22 mouse cellular contexts compared by ENCODE assay signal in the genomic region with DNA sequence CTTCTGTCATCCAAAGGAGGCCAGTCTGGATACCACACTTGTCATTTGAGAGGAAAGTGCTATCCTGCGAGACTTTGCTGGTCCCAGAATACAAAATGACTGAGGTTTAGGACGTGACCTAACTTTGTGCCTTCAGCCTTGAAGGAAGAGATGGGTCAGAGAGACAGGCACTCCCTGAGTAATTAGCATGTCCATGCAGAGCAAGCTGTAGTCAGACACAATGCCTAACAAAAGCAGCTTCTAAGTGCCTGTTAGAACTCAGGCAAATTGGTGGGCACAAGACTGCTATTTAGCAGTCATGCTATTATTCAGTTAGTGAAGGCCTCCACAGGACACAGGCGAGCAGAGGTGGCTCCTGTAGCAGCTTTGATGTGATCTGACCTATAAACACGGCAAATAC. TPM values are rescaled to one million over a fixed set of nuclear protein-coding genes. Genes with fewer than 3 reads are reported as not detected.
A peak's percentile ranks its signal among the peaks of the same experiment; 100 is the strongest.
DNase-seq lines count a peak whose midpoint lies in the region; ATAC-seq and TF ChIP-seq lines count a peak whose summit lies in the region.
"Had no signal": no experiment of that assay in that cellular context is flagged by ENCODE, and none has a peak within 500 bp of the region (broad histone marks: within the 10 kb centered on the region; RNA-seq: fewer than 3 reads in every experiment).

No protein-coding gene starts in this region.

- no peak overlapping the region for H3K9ac ChIP-seq in intestine, postnatal 0 days (ENCODE audit: low read depth, low read length)
- no peak overlapping the region for H3K9ac ChIP-seq in intestine, embryonic 16.5 days (ENCODE audit: low read depth, low read length)
- H3K9ac ChIP-seq in midbrain, embryonic 11.5 days (ENCODE audit: low read length) = no peak overlapping the region
- H3K9ac ChIP-seq in midbrain, embryonic 14.5 days (replicated peaks; ENCODE audit: low read length) = no peak overlapping the region
- H3K9ac ChIP-seq in forebrain, embryonic 13.5 days = no peak overlapping the region
- H3K9ac ChIP-seq: embryonic facial prominence, embryonic 13.5 days; forebrain, embryonic 15.5 days; liver, embryonic 13.5 days; neural tube, embryonic 12.5 days; stomach, embryonic 15.5 days had no signal

- 60% methylated on average over 4 of the region's 4 CpGs for WGBS in intestine, postnatal 0 days
- 62% methylated on average over 4 of the region's 4 CpGs for WGBS in intestine, embryonic 16.5 days
- WGBS in midbrain, embryonic 11.5 days = 62% methylated on average over 4 of the region's 4 CpGs
- WGBS in midbrain, embryonic 14.5 days = 47% methylated on average over 4 of the region's 4 CpGs
- 52% methylated on average over 4 of the region's 4 CpGs for WGBS in small intestine, adult 2 months
- WGBS in forebrain, embryonic 13.5 days = 32% methylated on average over 4 of the region's 4 CpGs

- no peak overlapping the region for H3K4me3 ChIP-seq in intestine, postnatal 0 days (ENCODE audit: low read depth, low read length)
- H3K4me3 ChIP-seq in intestine, embryonic 16.5 days (ENCODE audit: low read length) = no peak overlapping the region
- H3K4me3 ChIP-seq in midbrain, embryonic 11.5 days (ENCODE audit: low read depth, low read length) = no peak overlapping the region
- H3K4me3 ChIP-seq in midbrain, embryonic 14.5 days (replicated peaks; ENCODE audit: low read depth, low read length) = no peak overlapping the region
- H3K4me3 ChIP-seq in bone marrow macrophage, adult 2 months (ENCODE audit: insufficient read depth, low read length) = peak overlapping the region; percentile 44
- no peak overlapping the region for H3K4me3 ChIP-seq in small intestine, adult 2 months (ENCODE audit: low read depth, low read length)
- no peak overlapping the region for H3K4me3 ChIP-seq in forebrain, embryonic 13.5 days
- H3K4me3 ChIP-seq: embryonic facial prominence, embryonic 13.5 days; forebrain, embryonic 15.5 days; left cerebral cortex, adult 2 months; liver, embryonic 13.5 days; midbrain, embryonic 10.5 days; neural tube, embryonic 12.5 days; stomach, embryonic 15.5 days had no signal

- no peak overlapping the region; the same call in 1 of the 2 replicates for H3K27ac ChIP-seq in intestine, postnatal 0 days (ENCODE audit: low read depth, low read length)
- no peak overlapping the region for H3K27ac ChIP-seq in intestine, embryonic 16.5 days (ENCODE audit: low read length)
- H3K27ac ChIP-seq in midbrain, embryonic 11.5 days (ENCODE audit: low read depth, low read length) = no peak overlapping the region
- no peak overlapping the region for H3K27ac ChIP-seq in midbrain, embryonic 14.5 days (replicated peaks; ENCODE audit: low read depth, low read length)
- H3K27ac ChIP-seq in bone marrow macrophage, adult 2 months (ENCODE audit: insufficient read depth, low read depth, low read length) = peak overlapping the region; percentile 85
- peak overlapping the region; percentile 25; the same call in 1 of the 2 replicates for H3K27ac ChIP-seq in small intestine, adult 2 months (ENCODE audit: insufficient read depth, low read depth, low read length)
- no peak overlapping the region for H3K27ac ChIP-seq in forebrain, embryonic 13.5 days
- H3K27ac ChIP-seq: embryonic facial prominence, embryonic 13.5 days; forebrain, embryonic 15.5 days; left cerebral cortex, adult 2 months; midbrain, embryonic 10.5 days; neural tube, embryonic 12.5 days; stomach, embryonic 15.5 days had no signal

- H3K4me2 ChIP-seq in intestine, postnatal 0 days (replicated peaks; ENCODE audit: low read depth) = 0 out of 2 replicates have a peak overlapping the region, but pooled peaks have one; percentile 17
- H3K4me2 ChIP-seq in intestine, embryonic 16.5 days (ENCODE audit: low read depth, low read length) = no peak overlapping the region
- no peak overlapping the region for H3K4me2 ChIP-seq in midbrain, embryonic 11.5 days
- H3K4me2 ChIP-seq in midbrain, embryonic 14.5 days (ENCODE audit: low read length) = no peak overlapping the region
- no peak overlapping the region for H3K4me2 ChIP-seq in forebrain, embryonic 13.5 days
- H3K4me2 ChIP-seq: embryonic facial prominence, embryonic 13.5 days; forebrain, embryonic 15.5 days; heart, embryonic 11.5 days; liver, embryonic 13.5 days; neural tube, embryonic 12.5 days; stomach, embryonic 15.5 days had no signal

- no peaks in the 10 kb centered on the region for H3K9me3 ChIP-seq in intestine, postnatal 0 days (ENCODE audit: control insufficient read depth)
- H3K9me3 ChIP-seq in intestine, embryonic 16.5 days (ENCODE audit: control insufficient read depth, low read length) = no peaks in the 10 kb centered on the region
- no peaks in the 10 kb centered on the region for H3K9me3 ChIP-seq in midbrain, embryonic 11.5 days (ENCODE audit: control insufficient read depth, low read length)
- H3K9me3 ChIP-seq in midbrain, embryonic 14.5 days (ENCODE audit: control insufficient read depth, low read length) = no peaks in the 10 kb centered on the region
- H3K9me3 ChIP-seq in forebrain, embryonic 13.5 days (replicated peaks) = no peaks in the 10 kb centered on the region
- H3K9me3 ChIP-seq: embryonic facial prominence, embryonic 13.5 days; forebrain, embryonic 15.5 days; G1E; liver, embryonic 13.5 days; midbrain, embryonic 10.5 days; neural tube, embryonic 12.5 days; stomach, embryonic 15.5 days had no signal

- 0 out of 2 replicates have a peak, but pooled peaks cover 2% of the 10 kb centered on the region for H3K36me3 ChIP-seq in intestine, postnatal 0 days (ENCODE audit: control insufficient read depth, insufficient read depth)
- no peaks in the 10 kb centered on the region for H3K36me3 ChIP-seq in intestine, embryonic 16.5 days (ENCODE audit: control insufficient read depth, insufficient read depth, low read length)
- H3K36me3 ChIP-seq in midbrain, embryonic 11.5 days (ENCODE audit: control insufficient read depth, insufficient read depth, low read length) = no peaks in the 10 kb centered on the region
- no peaks in the 10 kb centered on the region for H3K36me3 ChIP-seq in midbrain, embryonic 14.5 days (ENCODE audit: control insufficient read depth, insufficient read depth, low read length)
- H3K36me3 ChIP-seq in small intestine, adult 2 months (ENCODE audit: control insufficient read depth, insufficient read depth, low read length) = no peaks in the 10 kb centered on the region
- H3K36me3 ChIP-seq in forebrain, embryonic 13.5 days (ENCODE audit: poor library complexity, severe bottlenecking) = peaks cover 9% of the 10 kb centered on the region
- H3K36me3 ChIP-seq: stomach, embryonic 15.5 days had no signal

- no peak for TF ChIP-seq CTCF in intestine, postnatal 0 days (IDR thresholded peaks at IDR 0.05; ENCODE audit: low read depth)
- TF ChIP-seq CTCF in bone marrow macrophage, adult 2 months (IDR thresholded peaks at IDR 0.05; ENCODE audit: low read depth, low read length) = no peak
- no peak for TF ChIP-seq CTCF in small intestine, adult 2 months (IDR thresholded peaks at IDR 0.05; ENCODE audit: extremely low read depth, insufficient read length, insufficient replicate concordance, low read depth, low read length)

- TF ChIP-seq POLR2A in bone marrow macrophage, adult 2 months (IDR thresholded peaks at IDR 0.05; ENCODE audit: borderline replicate concordance, low read depth, low read length) = no peak
- TF ChIP-seq POLR2A in small intestine, adult 2 months (IDR thresholded peaks at IDR 0.05; ENCODE audit: low read depth, low read length) = no peak

- no peak for ATAC-seq in intestine, postnatal 0 days
- no peak for ATAC-seq in intestine, embryonic 16.5 days
- ATAC-seq in midbrain, embryonic 11.5 days (ENCODE audit: low FRiP score) = no peak
- ATAC-seq in midbrain, embryonic 14.5 days (ENCODE audit: low FRiP score, low TSS enrichment) = no peak
- ATAC-seq in forebrain, embryonic 13.5 days = no peak
- ATAC-seq: forebrain, embryonic 15.5 days had no signal

- DNase-seq in midbrain, embryonic 11.5 days (ENCODE audit: low spot score, missing footprints) = peak; percentile 33
- DNase-seq in midbrain, embryonic 14.5 days = no peak
- no peak for DNase-seq in urinary bladder, postnatal 4 days (ENCODE audit: low spot score in 2 of 2)
- DNase-seq: cerebellum, adult 9-10 months; gastrocnemius, postnatal 36 days; left cerebral cortex, postnatal 4 days; liver, embryonic 13.5 days; right cerebral cortex, adult 18-20 months; thymus, adult 18-20 months had no signal

- no peaks in the 10 kb centered on the region for H3K4me1 ChIP-seq in intestine, postnatal 0 days (replicated peaks; ENCODE audit: control insufficient read depth, insufficient read depth, low read length)
- 0 out of 2 replicates have a peak, but pooled peaks cover 6% of the 10 kb centered on the region for H3K4me1 ChIP-seq in intestine, embryonic 16.5 days (ENCODE audit: control insufficient read depth, insufficient read depth, low read length)
- no peaks in the 10 kb centered on the region for H3K4me1 ChIP-seq in midbrain, embryonic 11.5 days (ENCODE audit: control insufficient read depth, insufficient read depth, low read length)
- H3K4me1 ChIP-seq in midbrain, embryonic 14.5 days (ENCODE audit: control insufficient read depth, insufficient read depth, low read length) = no peaks in the 10 kb centered on the region
- H3K4me1 ChIP-seq in bone marrow macrophage, adult 2 months (ENCODE audit: control insufficient read depth, insufficient read depth, low read length) = peaks cover 54% of the 10 kb centered on the region
- peaks cover 14% of the 10 kb centered on the region for H3K4me1 ChIP-seq in small intestine, adult 2 months (ENCODE audit: control insufficient read depth, insufficient read depth, insufficient read length, low read length)
- no peaks in the 10 kb centered on the region for H3K4me1 ChIP-seq in forebrain, embryonic 13.5 days
- H3K4me1 ChIP-seq: embryonic facial prominence, embryonic 13.5 days; forebrain, embryonic 15.5 days; stomach, embryonic 15.5 days had no signal

- H3K27me3 ChIP-seq in intestine, postnatal 0 days (replicated peaks; ENCODE audit: control insufficient read depth, insufficient read depth, low read length) = no peaks in the 10 kb centered on the region
- H3K27me3 ChIP-seq in intestine, embryonic 16.5 days (replicated peaks; ENCODE audit: control insufficient read depth, insufficient read depth, low read length) = no peaks in the 10 kb centered on the region
- H3K27me3 ChIP-seq in midbrain, embryonic 11.5 days (ENCODE audit: control insufficient read depth, insufficient read depth, low read length) = no peaks in the 10 kb centered on the region
- H3K27me3 ChIP-seq in midbrain, embryonic 14.5 days (ENCODE audit: control insufficient read depth, insufficient read depth, low read length) = no peaks in the 10 kb centered on the region
- H3K27me3 ChIP-seq in small intestine, adult 2 months (ENCODE audit: control insufficient read depth, insufficient read depth, low read length) = no peaks in the 10 kb centered on the region
- no peaks in the 10 kb centered on the region for H3K27me3 ChIP-seq in forebrain, embryonic 13.5 days
- H3K27me3 ChIP-seq: embryonic facial prominence, embryonic 13.5 days; forebrain, embryonic 15.5 days; liver, embryonic 13.5 days; neural tube, embryonic 12.5 days; stomach, embryonic 15.5 days had no signal

RNA-seq across cellular contexts. Expression of gene Hk3, which starts 1.1 kb away (rescaled TPM):
- 0.77 and 0.81 TPM in 2 replicates for polyA plus RNA-seq in intestine, postnatal 0 days (2015; fragmentation: Nextera tagmentation; extraction: Ambion mirVana)
- polyA plus RNA-seq in intestine, embryonic 16.5 days (2015; fragmentation: Nextera tagmentation; extraction: Ambion mirVana) = 1.5 and 1.6 TPM in 2 replicates
- 0.94 and 0.95 TPM in 2 replicates for polyA plus RNA-seq in midbrain, embryonic 11.5 days (2014; fragmentation: Nextera tagmentation; extraction: Ambion mirVana)
- polyA plus RNA-seq in midbrain, embryonic 14.5 days (2014; fragmentation: Nextera tagmentation; extraction: Ambion mirVana) = 0.40 and 1.1 TPM in 2 replicates
- polyA plus RNA-seq in bone marrow macrophage, adult 2 months (2012; ENCODE audit: insufficient read depth, insufficient read length, missing spikeins) = 70.8 and 78.5 TPM in 2 replicates
- 1.7 and 1.8 TPM in 2 replicates for polyA plus RNA-seq in small intestine, adult 2 months (2012; rRNA removed)
- polyA plus RNA-seq in forebrain, embryonic 13.5 days (2015; fragmentation: Nextera tagmentation; extraction: Ambion mirVana) = 0.48 and 0.59 TPM in 2 replicates

Comparison
In these comparisons a context has a peak if more than half of its experiments do, and no peak if none do; other contexts are left out.
1. H3K27ac ChIP-seq: peak in bone marrow macrophage, adult 2 months (single experiment) and small intestine, adult 2 months (single experiment); none in intestine, postnatal 0 days (single experiment), intestine, embryonic 16.5 days (single experiment), midbrain, embryonic 11.5 days (single experiment), midbrain, embryonic 14.5 days (single experiment) and forebrain, embryonic 13.5 days (single experiment).
2. RNA of gene Hk3, which starts 1.1 kb away (polyA plus RNA-seq): 70.8 to 78.5 TPM in bone marrow macrophage, adult 2 months; 1.7 to 1.8 TPM in small intestine, adult 2 months, 1.5 to 1.6 TPM in intestine, embryonic 16.5 days, 0.40 to 1.1 TPM in midbrain, embryonic 14.5 days, 0.94 to 0.95 TPM in midbrain, embryonic 11.5 days, 0.77 to 0.81 TPM in intestine, postnatal 0 days and 0.48 to 0.59 TPM in forebrain, embryonic 13.5 days; every median in the first group is over 10 times any median in the second.